Mouse (Mus musculus) bone marrow macrophage, adult 2 months (primary cell): ENCODE measurements around the gene Btg2. TPM values are rescaled to one million over a fixed set of nuclear protein-coding genes. Genes with fewer than 3 reads are reported as not detected.
A peak's percentile ranks its signal among the peaks of the same experiment; 100 is the strongest.

Source experiments
- H3K27ac ChIP-seq: 2 replicates; pipeline ENCODE4 v1.5.1; 2012; ENCODE audit warnings: low read depth, low read length; ENCODE audit not compliant: insufficient read depth
- H3K4me1 ChIP-seq: 2 replicates; pipeline ENCODE4 v1.6.1; 2012; ENCODE audit warnings: low read length; ENCODE audit not compliant: control insufficient read depth, insufficient read depth
- H3K4me3 ChIP-seq: 2 replicates; pipeline ENCODE4 v1.5.1; 2012; ENCODE audit warnings: mild to moderate bottlenecking, low read length, moderate library complexity; ENCODE audit not compliant: insufficient read depth
- CTCF ChIP-seq: IDR thresholded peaks from 2 replicates; pipeline ENCODE4 v1.5.1; 2012; ENCODE audit warnings: low read depth, mild to moderate bottlenecking, low read length, moderate library complexity
- POLR2A ChIP-seq: IDR thresholded peaks from 2 replicates; pipeline ENCODE4 v1.6.1; 2012; ENCODE audit warnings: mild to moderate bottlenecking, low read depth, low read length, borderline replicate concordance
- polyA plus RNA-seq: library from polyadenylated mRNA; stranded (reverse); fragments of >200 nt; gene quantifications from 2 replicates; pipeline ENCODE4 v1.2.4, GENCODE M21; 2012; ENCODE audit not compliant: missing spikeins, insufficient read depth, insufficient read length

Btg2 gene
- polyA plus RNA-seq, 1 experiment = 52.4 TPM

DNA sequence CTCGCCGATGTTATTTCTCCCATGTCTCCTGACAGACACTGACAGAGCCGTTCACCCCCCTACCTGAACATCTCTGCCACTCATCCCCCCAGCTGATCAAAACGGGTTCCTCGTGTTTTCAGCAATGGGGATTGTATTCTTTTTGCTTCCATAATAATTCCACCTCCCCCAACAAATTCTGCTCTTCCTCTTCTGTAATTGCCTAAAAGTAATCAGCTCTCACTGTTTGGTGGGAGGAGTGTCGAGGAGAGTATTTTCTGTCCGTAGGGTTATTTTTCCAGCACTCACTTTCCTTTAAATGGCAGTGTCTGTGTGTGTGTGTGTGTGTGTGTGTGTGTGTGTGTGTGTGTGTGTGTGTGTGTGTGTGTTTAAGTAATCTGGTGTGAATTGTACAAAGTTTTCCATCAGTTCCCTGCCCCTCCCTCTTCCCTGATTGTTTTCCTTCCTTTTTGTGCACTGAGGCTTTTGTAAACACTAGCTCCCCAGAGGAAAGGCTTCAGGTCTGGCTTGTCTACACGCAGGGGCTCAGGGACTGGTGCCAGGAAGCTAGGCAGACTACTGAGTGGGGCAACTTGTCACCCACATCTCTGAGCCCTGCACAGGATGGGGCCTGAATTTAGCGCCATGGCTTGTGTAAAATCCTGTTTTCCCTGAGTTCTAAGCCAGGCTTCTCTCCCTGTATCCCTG lies 700 bp upstream of the Btg2 start:
- Histone ChIP-seq H3K4me3 (peak overlapping the region; percentile 47), H3K27ac (peak overlapping the region; percentile 17), H3K4me1 (peaks cover 41% of the 10 kb centered on the region)
- TF ChIP-seq POLR2A = no peak
- TF ChIP-seq CTCF = no peak

DNA sequence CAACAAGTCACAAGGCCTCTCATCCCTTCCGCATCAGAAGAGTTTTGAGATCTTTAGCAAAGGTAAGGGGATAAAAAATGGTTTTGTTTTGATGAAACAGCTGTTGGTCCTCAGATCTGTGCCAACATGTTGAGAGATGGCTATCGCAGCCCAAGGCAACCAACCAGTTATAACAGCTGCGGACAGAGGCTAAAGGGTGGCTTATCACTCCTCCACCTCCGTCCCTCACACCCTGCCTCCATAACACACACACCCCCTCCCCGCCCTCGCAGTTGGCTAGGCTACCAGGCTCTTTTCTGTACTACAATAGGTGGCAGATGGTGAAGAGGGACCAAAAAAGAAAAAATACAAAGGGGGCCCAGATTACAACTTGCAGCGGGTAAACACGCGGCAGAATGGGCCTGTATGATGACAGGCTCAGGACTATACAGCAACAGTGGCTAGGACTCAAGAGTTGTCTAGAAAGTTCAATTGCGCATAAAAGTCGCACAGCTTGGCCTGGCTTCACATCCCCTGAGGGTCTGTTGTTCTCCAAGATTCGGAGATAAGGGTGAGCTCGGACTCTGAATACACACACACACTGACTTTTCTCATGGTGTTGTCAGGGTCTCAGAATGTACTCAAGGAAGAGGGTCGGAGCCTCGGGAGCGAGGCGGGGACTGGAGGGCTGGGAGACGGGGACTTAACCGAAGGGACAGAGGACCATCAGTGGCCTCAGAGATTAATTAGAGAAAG lies 692 bp downstream of the Btg2 start:
- TF ChIP-seq CTCF (no peak), POLR2A (0 out of 2 replicates have a peak, but pooled peaks have one; percentile 21)
- H3K4me1 ChIP-seq = peaks cover 30% of the 10 kb centered on the region
- H3K4me3 ChIP-seq = peak overlapping the region; percentile 79
- peak overlapping the region; percentile 58 for H3K27ac ChIP-seq

GRCm38 (mm10) chr1:134077389-134078060 lies 1.4 kb downstream of the Btg2 start:
- Histone ChIP-seq H3K27ac (peak overlapping the region; percentile 58), H3K4me1 (peaks cover 23% of the 10 kb centered on the region), H3K4me3 (peak overlapping the region; percentile 79)
- no peak for TF ChIP-seq CTCF
- TF ChIP-seq POLR2A = no peak

GRCm38 (mm10) chr1:134076789-134077188 lies 2.1 kb downstream of the Btg2 start:
- no peak for TF ChIP-seq CTCF
- no peak for TF ChIP-seq POLR2A
- peak overlapping the region; percentile 14; the same call in 1 of the 2 replicates for H3K4me3 ChIP-seq
- peaks cover 23% of the 10 kb centered on the region for H3K4me1 ChIP-seq
- no peak overlapping the region for H3K27ac ChIP-seq

- TF ChIP-seq POLR2A (no peak), CTCF (no peak)
- Histone ChIP-seq H3K27ac (no peak overlapping the region), H3K4me3 (no peak overlapping the region), H3K4me1 (peaks cover 27% of the 10 kb centered on the region)
Observed at GRCm38 (mm10) chr1:134075532-134075931, 3.4 kb downstream of the Btg2 start.

- peaks cover 19% of the 10 kb centered on the region for H3K4me1 ChIP-seq
Observed at GRCm38 (mm10) chr1:134074606-134075005, 4.3 kb downstream of the Btg2 start.

GRCm38 (mm10) chr1:134074184-134074583 lies 4.7 kb downstream of the Btg2 start:
- H3K4me1 ChIP-seq = peaks cover 16% of the 10 kb centered on the region
- no peak overlapping the region for H3K27ac ChIP-seq
- no peak overlapping the region for H3K4me3 ChIP-seq
- TF ChIP-seq POLR2A = no peak
- TF ChIP-seq CTCF = no peak

More at GRCm38 (mm10) chr1:134074606-134075005, 4.3 kb downstream of the Btg2 start:
- Histone ChIP-seq H3K4me3 (no peak overlapping the region), H3K27ac (no peak overlapping the region)
- TF ChIP-seq POLR2A = no peak
- TF ChIP-seq CTCF = no peak

DNA sequence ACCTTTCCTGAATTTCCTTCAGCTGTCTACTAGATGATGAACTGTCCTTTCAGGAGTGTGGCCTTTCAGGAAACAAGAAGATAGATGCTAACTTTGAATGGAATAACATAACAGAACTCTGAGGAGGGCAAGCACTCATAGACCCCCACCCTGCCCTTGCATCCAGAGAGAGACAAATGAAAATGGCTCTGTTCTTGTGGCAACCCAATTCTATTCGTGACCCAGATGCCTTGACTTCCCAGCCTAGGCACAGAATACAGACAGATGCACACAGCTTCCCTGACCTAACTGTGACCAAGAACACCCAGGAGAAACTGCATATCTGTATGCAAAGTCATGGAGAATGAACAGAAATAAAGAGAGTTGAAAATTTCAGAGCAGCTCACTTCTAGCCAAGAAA lies 5.3 kb downstream of the Btg2 start:
- H3K4me3 ChIP-seq = no peak overlapping the region
- TF ChIP-seq CTCF = no peak
- TF ChIP-seq POLR2A = no peak
- H3K27ac ChIP-seq = no peak overlapping the region
- H3K4me1 ChIP-seq = peaks cover 16% of the 10 kb centered on the region

- no peak overlapping the region for H3K27ac ChIP-seq
- TF ChIP-seq POLR2A (no peak), CTCF (no peak)
- H3K4me3 ChIP-seq = no peak overlapping the region
- peaks cover 16% of the 10 kb centered on the region for H3K4me1 ChIP-seq
Observed at GRCm38 (mm10) chr1:134073061-134073564, 5.8 kb downstream of the Btg2 start.
